Mouse (Mus musculus) lung, adult 2 months (tissue): ENCODE data around the gene Prss57.

ENCODE experiments used
- CTCF ChIP-seq: fragments of 200-500 bp; IDR thresholded peaks from 2 replicates; pipeline ENCODE4 v1.5.1; 2011; ENCODE audit warnings: mild to moderate bottlenecking, low read length, control low read depth; ENCODE audit not compliant: insufficient read depth
- POLR2A ChIP-seq: fragments of 200-500 bp; IDR thresholded peaks from 2 replicates; pipeline ENCODE4 v1.6.1; 2011; ENCODE audit warnings: low read depth, mild to moderate bottlenecking, control low read depth, low read length, borderline replicate concordance; ENCODE audit errors: extremely low read depth

- no peak for TF ChIP-seq CTCF
- peak; percentile 33; the same call in 1 of the 2 replicates for TF ChIP-seq POLR2A
Measured at GRCm38 (mm10) chr10:79802331-79802971, 11.7 kb upstream of the Prss57 start.
